Mouse (Mus musculus) frontal cortex, adult (tissue): Measurements from ENCODE around the gene Fancd2.

Experiments
- ATAC-seq: cut with Nextera tagmentation; 2 replicates; pipeline ENCODE4 v1.9.2; 2017; ENCODE audit warnings: mild to moderate bottlenecking, moderate library complexity, mixed read lengths; ENCODE audit not compliant: low TSS enrichment

Gene Fancd2

GRCm38 (mm10) chr6:113530932-113531839 is at the start of gene Fancd2, which contains the start of gene Emc3:
Fancd2 (plus strand) TSS chr6:113531682.
Emc3 (minus strand) TSS chr6:113531652.
- ATAC-seq = peak; percentile 95

GRCm38 (mm10) chr6:113482477-113483099 is 48.9 kb upstream of the Fancd2 start:
- peak; percentile 35 for ATAC-seq

GRCm38 (mm10) chr6:113483100-113483615 is 48.3 kb upstream of the Fancd2 start, which contains the start of gene Creld1:
Creld1 (plus strand) TSS chr6:113483297.
- ATAC-seq = peak; percentile 82

- peak; percentile 28 for ATAC-seq
These were observed 47.8 kb upstream of the Fancd2 start for GRCm38 (mm10) chr6:113483729-113484128.

GRCm38 (mm10) chr6:113487125-113487576 is 44.3 kb upstream of the Fancd2 start:
- no peak for ATAC-seq

GRCm38 (mm10) chr6:113489410-113489809 is 42.1 kb upstream of the Fancd2 start:
- ATAC-seq = no peak

- ATAC-seq = peak; percentile 60
These were observed 39.2 kb upstream of the Fancd2 start for GRCm38 (mm10) chr6:113492101-113492864.

- peak; percentile 53 for ATAC-seq
These were observed 37.2 kb upstream of the Fancd2 start for GRCm38 (mm10) chr6:113494258-113494788.

- ATAC-seq = no peak
These were observed 36.3 kb upstream of the Fancd2 start for GRCm38 (mm10) chr6:113495071-113495675.

GRCm38 (mm10) chr6:113499346-113499745 is 32.1 kb upstream of the Fancd2 start:
- ATAC-seq = no peak

GRCm38 (mm10) chr6:113501388-113502084 is 29.9 kb upstream of the Fancd2 start, which contains the start of gene Prrt3:
Prrt3 (minus strand) TSS chr6:113501931.
- ATAC-seq = peak; percentile 86

GRCm38 (mm10) chr6:113502801-113503200 is 28.7 kb upstream of the Fancd2 start:
- no peak for ATAC-seq

GRCm38 (mm10) chr6:113505689-113506088 is 25.8 kb upstream of the Fancd2 start:
- ATAC-seq = no peak

GRCm38 (mm10) chr6:113507130-113507529 is 24.4 kb upstream of the Fancd2 start:
- ATAC-seq = no peak

GRCm38 (mm10) chr6:113508272-113508946 is 23.1 kb upstream of the Fancd2 start:
- no peak for ATAC-seq

- no peak for ATAC-seq
These were observed 22.6 kb upstream of the Fancd2 start for GRCm38 (mm10) chr6:113508947-113509280.

- no peak for ATAC-seq
These were observed 17.5 kb upstream of the Fancd2 start for GRCm38 (mm10) chr6:113513944-113514343.

- no peak for ATAC-seq
These were observed 16.9 kb upstream of the Fancd2 start for GRCm38 (mm10) chr6:113514600-113514999.

GRCm38 (mm10) chr6:113517434-113518080 is 13.9 kb upstream of the Fancd2 start:
- no peak for ATAC-seq
